Mouse (Mus musculus): ENCODE measurements at regions not wholly inside any gene's neighbourhood (a gene's known extent, or its start where the extent isn't known, plus 50 kb on each side); places are given as distances from the start of the nearest gene placed in this dataset.

- CTCF ChIA-PET = no interaction called here
Measured at GRCm38 (mm10) chr15:50423082-50423665, 3461.5 kb upstream of the Gm7489 start.

- CTCF ChIA-PET = no interaction called here
Measured at GRCm38 (mm10) chr15:50449604-50450003, 3435.1 kb upstream of the Gm7489 start.

GRCm38 (mm10) chr15:50472626-50473025, 3412.1 kb upstream of the Gm7489 start:
- CTCF ChIA-PET = no interaction called here

- CTCF ChIA-PET = no interaction called here
Measured at GRCm38 (mm10) chr15:50498716-50499115, 3386.0 kb upstream of the Gm7489 start.

- CTCF ChIA-PET = no interaction called here
Measured at GRCm38 (mm10) chr15:50507999-50508624, 3376.6 kb upstream of the Gm7489 start.

- CTCF ChIA-PET = no interaction called here
Measured at GRCm38 (mm10) chr15:50513036-50513435, 3371.7 kb upstream of the Gm7489 start.

GRCm38 (mm10) chr15:50524841-50525240, 3359.9 kb upstream of the Gm7489 start:
- CTCF ChIA-PET = no interaction called here

- CTCF ChIA-PET = no interaction called here
Measured at GRCm38 (mm10) chr15:50534490-50534889, 3350.2 kb upstream of the Gm7489 start.

- CTCF ChIA-PET = no interaction called here
Measured at GRCm38 (mm10) chr15:50563611-50564010, 3321.1 kb upstream of the Gm7489 start.

- CTCF ChIA-PET = no interaction called here
Measured at GRCm38 (mm10) chr15:50580811-50581210, 3303.9 kb upstream of the Gm7489 start.

GRCm38 (mm10) chr15:50583951-50584350, 3300.8 kb upstream of the Gm7489 start:
- CTCF ChIA-PET = no interaction called here

GRCm38 (mm10) chr15:50585496-50585895, 3299.2 kb upstream of the Gm7489 start:
- CTCF ChIA-PET = no interaction called here

Data from spleen, embryonic (tissue).